Mouse (Mus musculus) C2C12 (cell line): ENCODE results near the gene Car14. TPM values are rescaled to one million over a fixed set of nuclear protein-coding genes. Genes with fewer than 3 reads are reported as not detected.
A peak's percentile ranks its signal among the peaks of the same experiment; 100 is the strongest.

Experiments
- H3K27me3 ChIP-seq: one replicate; pipeline ENCODE4 v1.6.1; 2011; ENCODE audit not compliant: control insufficient read depth, insufficient read depth, insufficient read length
- H3K36me3 ChIP-seq: one replicate; pipeline ENCODE4 v1.6.1; 2011; ENCODE audit not compliant: control insufficient read depth, insufficient read depth
- H3K4me3 ChIP-seq: one replicate; pipeline ENCODE4 v1.5.1; 2011; ENCODE audit warnings: mild to moderate bottlenecking, control low read depth; ENCODE audit not compliant: poor library complexity, insufficient read depth, severe bottlenecking
- H3K79me2 ChIP-seq: one replicate; pipeline ENCODE4 v1.6.1; 2011; ENCODE audit not compliant: control insufficient read depth, insufficient read depth
- H3K79me3 ChIP-seq: one replicate; pipeline ENCODE4 v1.6.1; 2011; ENCODE audit warnings: low read depth, control low read depth
- H3ac ChIP-seq: one replicate; pipeline ENCODE3; 2011; ENCODE audit warnings: low read depth; ENCODE audit not compliant: control insufficient read depth, insufficient read length
- CEBPB ChIP-seq: IDR thresholded peaks from one replicate; pipeline ENCODE4 v1.6.1; 2011; ENCODE audit warnings: low read depth, mild to moderate bottlenecking, control low read depth, moderate library complexity
- CTCF ChIP-seq: IDR thresholded peaks from one replicate; pipeline ENCODE4 v1.5.1; 2011; ENCODE audit not compliant: control insufficient read depth, insufficient read depth, insufficient read length
- FOSL1 ChIP-seq: IDR thresholded peaks from one replicate; pipeline ENCODE4 v1.8.0; 2011; ENCODE audit warnings: mild to moderate bottlenecking, low read length; ENCODE audit not compliant: poor library complexity, insufficient read depth, severe bottlenecking
- MAX ChIP-seq: IDR thresholded peaks from one replicate; pipeline ENCODE4 v1.6.1; 2011; ENCODE audit warnings: mild to moderate bottlenecking, control low read depth
- MYOD1 ChIP-seq: IDR thresholded peaks from one replicate; pipeline ENCODE4 v1.6.1; 2011; ENCODE audit warnings: low read depth; ENCODE audit not compliant: control insufficient read depth, insufficient read length
- MYOG ChIP-seq: IDR thresholded peaks from one replicate; pipeline ENCODE4 v1.6.1; 2011; ENCODE audit not compliant: control insufficient read depth, insufficient read length; ENCODE audit errors: extremely low read depth
- USF1 ChIP-seq: IDR thresholded peaks from one replicate; pipeline ENCODE4 v1.6.1; 2011; ENCODE audit warnings: low read depth, mild to moderate bottlenecking, control low read depth, moderate library complexity
- polyA plus RNA-seq: library from polyadenylated mRNA; unstranded; fragments of >200 nt; fragmentation: generic; extraction: Trizol; gene quantifications from one replicate; pipeline ENCODE4 v1.2.1, GENCODE M21; 2012; ENCODE audit warnings: missing spikeins

Car14 gene
- polyA plus RNA-seq, 1 experiment, result not detected

- H3K27me3 ChIP-seq, result no peaks in the 10 kb centered on the region
- no peaks in the 10 kb centered on the region for H3K36me3 ChIP-seq
- TF ChIP-seq CEBPB (peak; percentile 71), MYOG (no peak), MYOD1 (no peak), CTCF (no peak), MAX (peak; percentile 88), USF1 (peak; percentile 100), FOSL1 (no peak)
- H3K79me3 ChIP-seq, result no peaks in the 10 kb centered on the region
- H3K79me2 ChIP-seq, result no peaks in the 10 kb centered on the region
- H3ac ChIP-seq, result peak within 1 kb of the TSS; percentile 82
- H3K4me3 ChIP-seq, result peak within 1 kb of the TSS; percentile 41
These were observed 22.3 kb downstream of the Car14 start, which contains the start of gene Ciart for GRCm38 (mm10) chr3:95881979-95882815. Gene Ciart, minus strand, starts transcription at chr3:95882251.

GRCm38 (mm10) chr3:95879063-95879462 is 25.4 kb downstream of the Car14 start:
- TF ChIP-seq CTCF (no peak), USF1 (no peak), CEBPB (no peak), FOSL1 (no peak), MYOG (no peak), MAX (no peak), MYOD1 (no peak)
- Histone ChIP-seq H3K36me3 (no peaks in the 10 kb centered on the region), H3K79me2 (no peaks in the 10 kb centered on the region), H3K27me3 (no peaks in the 10 kb centered on the region), H3ac (no peak overlapping the region), H3K79me3 (no peaks in the 10 kb centered on the region), H3K4me3 (no peak overlapping the region)

- peaks cover 13% of the 10 kb centered on the region for H3K79me3 ChIP-seq
- H3K79me2 ChIP-seq, result peaks cover 63% of the 10 kb centered on the region
- H3K27me3 ChIP-seq, result no peaks in the 10 kb centered on the region
- H3K4me3 ChIP-seq, result peak overlapping the region; percentile 70
- TF ChIP-seq MAX (no peak), USF1 (no peak), MYOD1 (no peak), CTCF (no peak), CEBPB (no peak), FOSL1 (no peak), MYOG (no peak)
- H3K36me3 ChIP-seq, result peaks cover 9% of the 10 kb centered on the region
- H3ac ChIP-seq, result peak overlapping the region; percentile 9
These were observed 32.4 kb downstream of the Car14 start for GRCm38 (mm10) chr3:95872048-95872447.

- peaks cover 63% of the 10 kb centered on the region for H3K79me2 ChIP-seq
- H3K36me3 ChIP-seq, result peaks cover 10% of the 10 kb centered on the region
- H3K79me3 ChIP-seq, result peaks cover 13% of the 10 kb centered on the region
- no peaks in the 10 kb centered on the region for H3K27me3 ChIP-seq
- peak within 1 kb of the TSS; percentile 70 for H3K4me3 ChIP-seq
- TF ChIP-seq MYOG, result no peak
- peak within 1 kb of the TSS; percentile 18 for H3ac ChIP-seq
These were observed 33.1 kb downstream of the Car14 start, which contains the start of gene Mrps21 for GRCm38 (mm10) chr3:95871392-95871867. Gene Mrps21, minus strand, starts transcription at chr3:95871519.

GRCm38 (mm10) chr3:95870976-95871375 is 33.5 kb downstream of the Car14 start:
- Histone ChIP-seq H3K27me3 (no peaks in the 10 kb centered on the region), H3K4me3 (peak overlapping the region; percentile 70), H3K79me3 (peaks cover 13% of the 10 kb centered on the region), H3K79me2 (peaks cover 63% of the 10 kb centered on the region), H3ac (peak overlapping the region; percentile 10), H3K36me3 (peaks cover 13% of the 10 kb centered on the region)
- TF ChIP-seq CTCF, result no peak
- no peak for TF ChIP-seq MYOD1
- no peak for TF ChIP-seq MAX
- TF ChIP-seq MYOG, result no peak
- no peak for TF ChIP-seq FOSL1
- TF ChIP-seq USF1, result no peak
- TF ChIP-seq CEBPB, result no peak
